11 mouse cellular contexts compared by ENCODE assay signal in genomic region chr8:117343484-117343883, GRCm38 (mm10).
DNase-seq lines count a peak whose midpoint lies in the region; ATAC-seq lines count a peak whose summit lies in the region.
"Had no signal": no experiment of that assay in that cellular context is flagged by ENCODE, and none has a peak within 500 bp of the region (broad histone marks: within the 10 kb centered on the region; RNA-seq: fewer than 3 reads in every experiment).

No protein-coding gene starts in this region.

- intact Hi-C loops in heart, postnatal 14 days (cut with DNase I), result loop anchor here (5.0 kb wide), 1 partner anchor 34 kb away; no protein-coding TSS in a partner anchor
- intact Hi-C loops in left cerebral cortex, postnatal 4 days (cut with DNase I), result no loop called here

- whole genome bisulfite sequencing in heart, embryonic 11.5 days (ENCODE audit: insufficient replicate concordance), result 65% methylated on average over 10 of the region's 10 CpGs

- no peak overlapping the region for H3K4me3 ChIP-seq in heart, embryonic 11.5 days (ENCODE audit: low read depth, low read length)
- H3K4me3 ChIP-seq in megakaryocyte, embryonic 14.5 days (replicated peaks), result peak overlapping the region; percentile 88
- H3K4me3 ChIP-seq: hindbrain, embryonic 10.5 days had no signal

- H3K4me1 ChIP-seq in heart, embryonic 11.5 days (ENCODE audit: control insufficient read depth, insufficient read depth, low read length), result peaks cover 36% of the 10 kb centered on the region
- peaks cover 100% of the 10 kb centered on the region for H3K4me1 ChIP-seq in megakaryocyte, embryonic 14.5 days

- no peak overlapping the region for H3K27ac ChIP-seq in heart, embryonic 11.5 days (ENCODE audit: low read depth, low read length)
- H3K27ac ChIP-seq: hindbrain, embryonic 10.5 days had no signal

- H3K4me2 ChIP-seq in heart, embryonic 11.5 days, result peak overlapping the region; percentile 11; the same call in 1 of the 2 replicates

- no peaks in the 10 kb centered on the region for H3K9me3 ChIP-seq in heart, embryonic 11.5 days (replicated peaks; ENCODE audit: control insufficient read depth, low read length)
- no peaks in the 10 kb centered on the region for H3K9me3 ChIP-seq in megakaryocyte, embryonic 14.5 days
- H3K9me3 ChIP-seq: hindbrain, embryonic 10.5 days had no signal

- no peaks in the 10 kb centered on the region for H3K36me3 ChIP-seq in heart, embryonic 11.5 days (ENCODE audit: control insufficient read depth, insufficient read depth, low read length)
- H3K36me3 ChIP-seq in megakaryocyte, embryonic 14.5 days (replicated peaks; ENCODE audit: low read length), result peaks cover 51% of the 10 kb centered on the region
- H3K36me3 ChIP-seq: hindbrain, embryonic 10.5 days had no signal

- H3K9ac ChIP-seq in heart, embryonic 11.5 days (ENCODE audit: low read depth, low read length), result no peak overlapping the region

- ATAC-seq in heart, embryonic 11.5 days (replicated peaks; ENCODE audit: insufficient number of reproducible peaks, low FRiP score, low TSS enrichment), result no peak
- peak; percentile 58 for ATAC-seq in granulocyte monocyte progenitor cell, adult 5-6 weeks (replicated peaks; ENCODE audit: poor library complexity, severe bottlenecking)

- no peaks in the 10 kb centered on the region for H3K27me3 ChIP-seq in heart, embryonic 11.5 days (ENCODE audit: control insufficient read depth, insufficient read depth, low read length)
- H3K27me3 ChIP-seq in megakaryocyte, embryonic 14.5 days (replicated peaks), result no peaks in the 10 kb centered on the region

- DNase-seq in heart, postnatal 14 days, result no peak
- DNase-seq in B cell, adult 2 months, result peak; percentile 27 to 32
- no peak for DNase-seq in frontal cortex, postnatal 14 days (ENCODE audit: low spot score in 2 of 2)
- DNase-seq in urinary bladder, postnatal 10 days (ENCODE audit: low spot score), result no peak
- DNase-seq in left cerebral cortex, postnatal 4 days, result no peak
- DNase-seq: gastrocnemius, postnatal 10 days; kidney, postnatal 25 days had no signal

Comparison
In these comparisons a context has a peak if more than half of its experiments do, and no peak if none do; other contexts are left out.
1. DNase-seq: peak in B cell, adult 2 months (2 of 2); none in heart, postnatal 14 days (0 of 2), frontal cortex, postnatal 14 days (0 of 2), urinary bladder, postnatal 10 days (single experiment) and left cerebral cortex, postnatal 4 days (single experiment).